Mouse (Mus musculus): Measurements from ENCODE around the gene Gcn1l1. TPM values are rescaled to one million over a fixed set of nuclear protein-coding genes. Genes with fewer than 3 reads are reported as not detected.
A peak's percentile ranks its signal among the peaks of the same experiment; 100 is the strongest.

Gene Gcn1l1
- polyA plus RNA-seq, 1 experiment from 2014 or later: 48.2 TPM

DNA sequence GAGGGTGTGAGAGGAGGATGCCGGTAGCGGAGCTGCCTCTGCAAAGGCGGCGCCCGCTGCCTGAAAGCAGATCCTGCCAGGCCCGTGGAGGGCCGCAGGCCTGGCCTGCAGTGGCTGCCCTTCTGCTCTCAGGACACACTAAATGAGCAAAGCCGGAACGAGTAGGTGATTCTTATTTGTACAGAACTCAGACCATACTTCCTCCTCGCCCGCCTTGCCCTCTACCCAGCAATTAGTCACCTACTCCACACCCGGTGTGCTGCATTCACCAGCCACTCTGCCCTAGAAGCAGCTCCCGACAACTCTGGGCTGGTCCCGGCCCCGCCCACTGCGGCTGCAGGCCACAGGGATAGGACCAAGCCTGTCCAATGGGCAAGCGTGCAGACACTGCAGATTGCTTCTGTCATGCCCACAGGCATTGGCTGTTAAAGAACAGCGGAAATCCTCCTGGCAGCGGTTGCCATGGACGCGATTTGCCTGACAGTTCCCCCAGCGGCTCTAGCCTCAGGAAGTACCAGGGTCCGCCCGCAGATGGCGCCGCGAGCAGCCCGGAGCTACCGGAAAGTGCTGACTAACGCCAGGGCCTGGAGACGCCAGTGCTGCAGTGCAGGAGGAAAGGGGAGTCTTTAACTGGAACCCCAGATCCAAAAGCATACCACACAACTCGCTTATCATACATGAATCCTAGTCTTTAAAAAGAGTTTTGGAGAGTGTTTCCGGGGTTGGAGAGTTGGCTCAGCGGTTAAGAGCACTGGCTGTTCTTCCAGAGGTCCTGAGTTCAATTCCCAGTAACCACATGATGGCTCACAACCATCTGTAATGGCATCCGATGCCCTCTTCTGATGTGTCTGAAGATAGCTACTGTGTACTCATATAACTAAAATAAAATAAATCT, 87.9 kb downstream of the Gcn1l1 start:
- Histone ChIP-seq H3K4me2 (replicated peaks) (peak overlapping the region; percentile 73), H3K9me3 (no peaks in the 10 kb centered on the region), H3K36me3 (peaks cover 8% of the 10 kb centered on the region), H3K4me1 (peaks cover 11% of the 10 kb centered on the region), H3K27me3 (no peaks in the 10 kb centered on the region), H3K27ac (peak overlapping the region; percentile 56; the same call in 1 of the 2 replicates), H3K9ac (peak overlapping the region; percentile 70), H3K4me3 (peak overlapping the region; percentile 50)
- WGBS: 3% methylated on average over 35 of the region's 35 CpGs
- ATAC-seq (ENCODE audit: low FRiP score, low read depth): peak; percentile 99

DNA sequence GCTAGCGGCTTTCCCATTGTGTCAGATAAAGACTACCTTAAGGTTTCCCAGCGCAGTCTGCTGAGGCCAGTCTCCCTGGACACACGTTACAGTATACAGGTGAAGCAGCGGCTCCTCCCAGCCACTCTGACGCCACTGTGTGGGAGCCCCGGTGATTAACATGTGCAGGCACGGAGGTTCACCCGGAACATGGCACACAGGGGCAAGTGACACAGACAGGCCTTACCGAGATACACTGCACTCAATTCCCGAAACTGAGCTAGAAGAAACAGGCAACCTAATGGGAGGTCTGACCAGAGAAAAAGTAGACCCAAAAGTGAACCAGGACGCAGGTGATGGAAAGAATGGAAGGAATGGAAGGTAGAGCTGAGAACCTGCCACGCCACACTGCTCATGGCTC, 88.7 kb downstream of the Gcn1l1 start:
- Histone ChIP-seq H3K4me3 (no peak overlapping the region), H3K27ac (no peak overlapping the region), H3K27me3 (no peaks in the 10 kb centered on the region), H3K36me3 (peaks cover 1% of the 10 kb centered on the region; the same call in 1 of the 2 replicates), H3K9me3 (no peaks in the 10 kb centered on the region), H3K4me1 (peaks cover 11% of the 10 kb centered on the region), H3K9ac (no peak overlapping the region), H3K4me2 (replicated peaks) (no peak overlapping the region)
- WGBS: 89% methylated on average over 12 of the region's 12 CpGs
- ATAC-seq (ENCODE audit: low FRiP score, low read depth): no peak

DNA sequence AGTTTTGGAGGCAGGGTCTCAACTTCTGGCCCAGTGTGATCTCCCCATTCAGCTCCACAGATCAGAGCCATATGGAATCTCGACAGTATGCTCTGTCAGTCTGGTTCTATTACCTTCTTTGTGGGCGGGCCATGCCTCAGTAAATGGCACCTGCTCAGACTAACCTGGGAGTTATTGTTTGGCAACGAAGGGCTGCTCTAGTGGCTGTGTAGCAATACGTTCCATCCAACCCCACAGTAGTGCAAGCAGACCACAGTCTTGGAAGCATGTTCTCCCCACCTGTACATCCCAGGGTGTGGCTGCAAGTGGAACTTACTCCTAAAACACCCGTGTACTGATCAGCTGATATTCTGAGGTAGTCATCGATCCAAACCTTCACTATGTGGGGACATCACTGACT, 91.6 kb downstream of the Gcn1l1 start:
- WGBS: 71% methylated on average over 6 of the region's 6 CpGs
- no peak for ATAC-seq (ENCODE audit: low FRiP score, low read depth)
- H3K27ac ChIP-seq: no peak overlapping the region
- H3K9ac ChIP-seq: no peak overlapping the region
- no peak overlapping the region for H3K4me2 ChIP-seq (replicated peaks)
- no peaks in the 10 kb centered on the region for H3K9me3 ChIP-seq
- no peaks in the 10 kb centered on the region for H3K36me3 ChIP-seq
- H3K27me3 ChIP-seq: no peaks in the 10 kb centered on the region
- peaks cover 10% of the 10 kb centered on the region for H3K4me1 ChIP-seq
- no peak overlapping the region for H3K4me3 ChIP-seq

DNA sequence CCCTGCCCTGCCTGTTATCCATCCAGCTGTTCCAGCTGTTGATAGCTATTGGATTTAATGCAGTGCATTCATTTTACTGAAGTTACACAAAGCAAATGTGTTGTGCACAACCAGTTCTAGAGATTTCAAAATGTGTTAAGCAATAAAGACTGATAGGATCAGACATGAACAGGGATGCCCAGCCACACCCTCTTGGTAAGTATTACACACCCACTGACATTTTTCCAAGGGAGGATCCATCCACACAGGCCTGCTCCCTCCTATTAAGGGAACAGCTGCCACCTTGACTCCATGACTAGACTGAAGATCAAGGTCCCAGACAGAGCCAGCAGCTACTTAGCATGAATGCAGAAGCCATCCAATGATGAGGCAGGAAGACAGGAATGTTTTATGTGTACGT, 92.2 kb downstream of the Gcn1l1 start:
- H3K36me3 ChIP-seq: no peaks in the 10 kb centered on the region
- no peak overlapping the region for H3K4me3 ChIP-seq
- WGBS: 76% methylated on average over 1 of the region's 1 CpGs
- H3K9me3 ChIP-seq: no peaks in the 10 kb centered on the region
- no peak overlapping the region for H3K9ac ChIP-seq
- peaks cover 4% of the 10 kb centered on the region for H3K4me1 ChIP-seq
- no peaks in the 10 kb centered on the region for H3K27me3 ChIP-seq
- no peak overlapping the region for H3K4me2 ChIP-seq (replicated peaks)
- no peak for ATAC-seq (ENCODE audit: low FRiP score, low read depth)
- H3K27ac ChIP-seq: no peak overlapping the region

DNA sequence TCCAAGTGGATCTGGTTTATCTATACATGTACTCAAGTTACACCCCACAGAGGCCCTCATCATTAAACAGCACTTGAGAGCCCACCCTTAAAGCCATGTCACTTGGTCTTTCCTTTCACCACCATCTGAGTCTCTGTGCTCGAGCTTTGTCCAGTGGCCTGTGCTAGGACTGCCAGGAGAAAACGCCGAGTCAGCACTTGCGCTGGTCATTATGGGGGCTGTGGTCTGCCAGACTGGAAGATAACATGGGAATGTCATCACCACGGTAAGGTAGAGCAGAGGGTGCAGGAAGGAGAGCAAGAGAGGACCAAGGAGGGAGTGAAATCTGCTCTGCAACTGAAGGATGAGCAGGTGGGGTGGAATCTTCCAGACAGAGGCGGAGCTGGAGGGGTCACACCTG, 93.3 kb downstream of the Gcn1l1 start:
- Histone ChIP-seq H3K36me3 (no peaks in the 10 kb centered on the region), H3K4me2 (replicated peaks) (no peak overlapping the region), H3K4me3 (no peak overlapping the region), H3K9me3 (no peaks in the 10 kb centered on the region), H3K27ac (no peak overlapping the region), H3K4me1 (no peaks in the 10 kb centered on the region), H3K9ac (no peak overlapping the region), H3K27me3 (no peaks in the 10 kb centered on the region)
- ATAC-seq (ENCODE audit: low FRiP score, low read depth): no peak
- 86% methylated on average over 6 of the region's 6 CpGs for WGBS

DNA sequence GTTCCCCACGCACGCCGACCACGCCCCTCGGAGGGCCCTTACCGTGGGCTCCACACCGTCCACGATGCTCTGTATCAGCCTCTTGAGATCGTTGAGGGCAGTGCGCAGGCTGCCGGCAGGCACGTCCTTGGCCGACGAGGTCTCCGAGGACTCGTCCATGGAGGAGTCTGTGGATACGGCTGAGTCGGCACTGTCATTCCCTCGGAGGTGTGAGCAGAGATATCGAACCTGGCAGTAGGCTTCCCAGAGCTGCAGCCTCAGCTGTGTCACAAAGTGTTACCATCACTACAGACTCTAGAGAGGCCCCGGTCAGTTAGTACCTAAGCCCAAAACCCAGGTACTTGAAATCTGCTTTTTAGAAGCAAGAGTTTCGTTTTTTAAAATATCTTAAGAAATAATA, 97.6 kb downstream of the Gcn1l1 start:
- Histone ChIP-seq H3K4me1 (no peaks in the 10 kb centered on the region), H3K27ac (no peak overlapping the region), H3K4me2 (replicated peaks) (no peak overlapping the region), H3K27me3 (0 out of 2 replicates have a peak, but pooled peaks cover 3% of the 10 kb centered on the region), H3K36me3 (no peaks in the 10 kb centered on the region), H3K4me3 (no peak overlapping the region), H3K9me3 (no peaks in the 10 kb centered on the region), H3K9ac (no peak overlapping the region)
- 86% methylated on average over 22 of the region's 22 CpGs for WGBS
- ATAC-seq (ENCODE audit: low FRiP score, low read depth): no peak

DNA sequence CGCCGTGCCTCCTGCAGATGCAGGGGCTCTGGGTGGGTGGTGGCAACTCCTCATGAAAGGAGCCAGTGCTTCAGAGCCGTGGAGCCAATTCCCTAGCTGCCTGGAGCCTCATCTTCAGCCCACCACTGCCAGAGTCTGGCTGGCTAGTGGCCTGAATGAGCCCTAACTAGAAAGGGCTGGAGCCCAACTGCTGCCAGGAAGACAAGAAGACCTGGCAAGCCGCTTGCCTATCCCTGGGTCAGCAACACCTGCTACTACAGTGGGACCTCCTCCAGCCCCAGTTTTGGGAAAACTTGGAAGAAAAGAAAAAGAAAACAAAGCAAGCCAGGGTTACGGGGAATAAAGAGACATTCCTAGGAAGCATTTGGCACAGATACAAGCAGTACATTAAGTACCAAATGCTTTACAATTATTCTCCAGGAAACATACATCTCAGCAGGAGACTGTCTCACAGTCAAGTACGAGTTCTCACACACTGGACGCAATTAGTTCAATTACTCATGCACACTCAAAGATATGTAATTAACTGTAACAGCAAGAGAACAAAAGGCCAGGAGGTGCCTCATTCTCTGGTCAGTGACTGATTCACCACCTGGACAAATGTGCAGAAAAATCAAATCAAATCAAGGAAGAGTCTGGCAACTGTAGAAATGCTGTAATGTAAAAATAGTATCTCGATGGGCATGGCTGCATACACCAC, 101.5 kb downstream of the Gcn1l1 start:
- Histone ChIP-seq H3K4me2 (replicated peaks) (no peak overlapping the region), H3K9me3 (no peaks in the 10 kb centered on the region), H3K4me1 (no peaks in the 10 kb centered on the region), H3K27me3 (0 out of 2 replicates have a peak, but pooled peaks cover 3% of the 10 kb centered on the region), H3K27ac (no peak overlapping the region), H3K4me3 (no peak overlapping the region), H3K36me3 (no peaks in the 10 kb centered on the region), H3K9ac (no peak overlapping the region)
- 56% methylated on average over 8 of the region's 8 CpGs for WGBS
- no peak for ATAC-seq (ENCODE audit: low FRiP score, low read depth)

DNA sequence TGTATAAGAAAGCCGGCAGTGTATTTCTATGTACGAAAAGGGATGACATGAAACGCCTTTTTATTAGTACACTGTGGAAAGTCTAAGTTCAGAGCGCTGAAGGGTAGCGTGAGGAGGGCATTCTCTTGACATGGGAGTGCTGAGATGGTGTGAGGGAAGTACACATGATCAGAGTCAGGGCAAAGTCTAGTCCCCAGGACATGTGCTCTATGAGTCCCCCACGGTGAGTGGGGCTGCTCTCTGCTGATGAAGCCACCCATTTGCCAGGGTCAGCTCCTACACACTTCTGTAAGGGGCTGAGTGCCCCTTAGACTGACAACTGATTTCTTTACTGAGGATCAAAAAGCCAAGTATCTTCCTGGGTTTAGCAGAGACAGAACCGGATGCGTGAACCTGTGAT, 102.2 kb downstream of the Gcn1l1 start:
- WGBS: 79% methylated on average over 8 of the region's 8 CpGs
- Histone ChIP-seq H3K4me3 (no peak overlapping the region), H3K9me3 (no peaks in the 10 kb centered on the region), H3K4me1 (no peaks in the 10 kb centered on the region), H3K36me3 (no peaks in the 10 kb centered on the region), H3K4me2 (replicated peaks) (no peak overlapping the region), H3K9ac (no peak overlapping the region), H3K27me3 (0 out of 2 replicates have a peak, but pooled peaks cover 3% of the 10 kb centered on the region), H3K27ac (no peak overlapping the region)
- no peak for ATAC-seq (ENCODE audit: low FRiP score, low read depth)

DNA sequence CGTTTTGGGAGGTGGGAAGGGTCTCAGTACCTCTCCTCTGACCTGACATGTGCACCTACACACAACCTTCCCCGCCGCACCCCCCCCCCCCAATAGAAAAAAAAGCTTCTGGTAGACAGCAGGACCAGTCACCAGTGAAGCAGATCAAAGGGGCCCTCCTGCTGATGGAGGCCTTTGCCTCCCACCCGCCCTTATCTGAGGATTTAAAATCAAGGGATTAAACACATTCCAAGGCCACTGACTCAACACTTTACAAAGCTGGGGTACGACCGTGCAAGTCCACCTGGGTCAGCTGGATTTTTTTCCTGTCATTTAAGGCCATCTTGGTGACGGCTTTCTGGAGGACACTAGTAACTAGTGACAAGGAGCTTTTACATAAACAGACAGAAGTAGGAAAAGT, 102.8 kb downstream of the Gcn1l1 start:
- no peak for ATAC-seq (ENCODE audit: low FRiP score, low read depth)
- H3K27me3 ChIP-seq: 0 out of 2 replicates have a peak, but pooled peaks cover 3% of the 10 kb centered on the region
- no peak overlapping the region for H3K9ac ChIP-seq
- H3K4me1 ChIP-seq: no peaks in the 10 kb centered on the region
- no peaks in the 10 kb centered on the region for H3K9me3 ChIP-seq
- no peak overlapping the region for H3K4me2 ChIP-seq (replicated peaks)
- H3K36me3 ChIP-seq: no peaks in the 10 kb centered on the region
- no peak overlapping the region for H3K4me3 ChIP-seq
- 18% methylated on average over 7 of the region's 7 CpGs for WGBS
- H3K27ac ChIP-seq: no peak overlapping the region

DNA sequence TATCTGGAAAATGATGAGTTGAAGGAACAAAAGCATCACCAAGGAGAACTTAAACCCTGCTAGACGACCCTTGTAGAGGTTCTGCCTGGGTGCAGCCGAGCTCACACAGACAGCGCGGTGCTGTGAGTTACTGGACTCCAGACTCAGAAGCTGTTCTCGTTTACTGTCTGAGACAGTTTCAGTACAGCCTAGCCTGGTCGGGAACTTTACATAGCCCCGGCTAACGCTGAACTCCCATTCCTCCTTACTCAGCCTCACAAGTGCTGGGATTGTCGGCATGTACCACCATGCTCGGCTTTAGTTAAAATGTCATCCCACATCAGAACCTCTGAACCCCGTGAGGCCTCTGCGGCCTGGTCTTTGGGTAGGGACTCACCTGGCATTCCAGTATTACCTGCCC, 103.9 kb downstream of the Gcn1l1 start:
- no peaks in the 10 kb centered on the region for H3K27me3 ChIP-seq
- no peaks in the 10 kb centered on the region for H3K4me1 ChIP-seq
- H3K27ac ChIP-seq: no peak overlapping the region
- H3K9ac ChIP-seq: no peak overlapping the region
- no peak for ATAC-seq (ENCODE audit: low FRiP score, low read depth)
- no peaks in the 10 kb centered on the region for H3K36me3 ChIP-seq
- no peak overlapping the region for H3K4me3 ChIP-seq
- no peaks in the 10 kb centered on the region for H3K9me3 ChIP-seq
- no peak overlapping the region for H3K4me2 ChIP-seq (replicated peaks)
- 83% methylated on average over 12 of the region's 12 CpGs for WGBS

DNA sequence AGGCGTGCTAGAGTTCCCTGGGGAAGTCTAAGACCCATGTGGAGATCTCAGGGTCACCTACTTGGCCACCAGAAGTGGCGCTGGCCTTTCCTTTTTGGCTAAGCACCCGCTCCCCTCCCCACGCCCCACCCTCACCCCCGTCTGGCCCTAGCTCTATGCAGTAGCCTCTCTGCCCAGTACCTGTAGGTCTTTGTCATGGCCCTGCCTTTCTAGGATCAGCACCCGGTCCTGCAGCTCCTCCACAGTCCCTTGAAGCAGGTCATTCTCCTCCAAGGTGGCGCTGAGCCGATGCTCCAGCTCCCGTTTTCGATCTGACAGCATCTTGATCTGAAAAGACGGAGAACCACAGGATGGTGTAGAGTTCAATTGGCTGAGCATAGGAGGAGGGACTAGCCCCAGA, 104.9 kb downstream of the Gcn1l1 start:
- H3K9me3 ChIP-seq: no peaks in the 10 kb centered on the region
- H3K36me3 ChIP-seq: no peaks in the 10 kb centered on the region
- WGBS: 86% methylated on average over 11 of the region's 11 CpGs
- H3K27me3 ChIP-seq: no peaks in the 10 kb centered on the region
- H3K27ac ChIP-seq: no peak overlapping the region
- no peaks in the 10 kb centered on the region for H3K4me1 ChIP-seq
- no peak for ATAC-seq (ENCODE audit: low FRiP score, low read depth)
- H3K9ac ChIP-seq: no peak overlapping the region
- no peak overlapping the region for H3K4me2 ChIP-seq (replicated peaks)
- H3K4me3 ChIP-seq: no peak overlapping the region

DNA sequence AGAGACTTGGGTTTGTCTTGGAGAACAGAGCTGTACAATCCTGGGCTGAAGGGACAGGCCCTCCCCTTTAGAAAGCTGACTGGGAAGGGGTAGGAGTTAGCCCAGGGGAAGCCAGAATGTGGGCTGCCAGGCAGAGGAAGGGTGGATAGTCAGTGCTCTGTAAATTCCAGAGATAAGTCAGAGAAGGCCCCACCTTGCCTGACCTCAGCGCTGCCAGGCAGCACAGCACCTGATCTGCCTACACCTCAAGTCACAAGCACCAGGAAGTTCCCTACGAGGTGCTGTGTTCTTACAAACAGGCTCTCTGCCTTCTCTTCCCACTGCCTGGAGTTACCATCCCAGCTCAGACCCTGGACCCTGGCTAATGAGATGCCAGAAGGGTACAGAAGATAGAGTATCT, 105.4 kb downstream of the Gcn1l1 start:
- H3K4me2 ChIP-seq (replicated peaks): no peak overlapping the region
- 64% methylated on average over 2 of the region's 2 CpGs for whole genome bisulfite sequencing
- no peak overlapping the region for H3K27ac ChIP-seq
- no peak overlapping the region for H3K9ac ChIP-seq
- no peak for ATAC-seq (ENCODE audit: low FRiP score, low read depth)
- H3K9me3 ChIP-seq: no peaks in the 10 kb centered on the region
- H3K27me3 ChIP-seq: no peaks in the 10 kb centered on the region
- H3K4me3 ChIP-seq: no peak overlapping the region
- H3K36me3 ChIP-seq: no peaks in the 10 kb centered on the region
- H3K4me1 ChIP-seq: no peaks in the 10 kb centered on the region
